Mouse (Mus musculus): ENCODE data around the gene Cdca4. TPM values are rescaled to one million over a fixed set of nuclear protein-coding genes. Genes with fewer than 3 reads are reported as not detected.

Gene Cdca4
- polyA plus RNA-seq (2016; fragmentation: Nextera tagmentation; extraction: Ambion mirVana): 82.0 and 86.0 TPM in 2 replicates

DNA sequence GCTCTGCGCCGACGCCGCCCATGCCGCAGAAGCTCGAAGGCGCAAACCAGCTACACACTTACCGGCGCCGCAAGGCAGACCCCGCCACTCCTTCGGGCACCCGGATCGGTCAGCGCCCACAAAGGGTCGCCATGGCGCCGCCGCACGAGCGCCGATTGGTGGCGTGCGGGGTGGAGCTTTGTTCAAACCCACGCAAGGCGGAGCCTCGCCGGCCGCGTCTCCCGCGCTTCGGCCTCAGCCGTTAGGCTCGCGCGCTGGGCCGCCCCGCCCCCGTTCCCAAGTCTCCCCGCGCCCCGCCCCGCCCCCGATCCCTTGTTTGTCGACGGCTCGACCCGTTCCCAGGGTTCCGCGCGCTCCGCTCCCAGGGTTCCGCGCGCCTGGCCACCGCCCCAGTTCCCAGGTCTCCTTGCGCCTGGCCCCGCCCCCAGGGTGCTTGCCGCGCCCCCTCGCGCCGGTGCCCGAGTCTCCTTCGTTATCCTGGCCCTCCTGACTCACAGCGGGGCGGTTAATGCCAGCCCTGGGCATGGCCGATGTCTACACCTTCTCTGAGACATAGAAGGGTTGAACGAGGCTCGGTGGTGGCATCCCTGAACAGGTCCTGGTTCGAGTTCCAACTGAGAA, at the start of gene Cdca4:
Gene Cdca4, minus strand, starts transcription at position 180 of the 621 bp plus-strand sequence.
- ATAC-seq: peak; percentile 94
- Histone ChIP-seq H3K4me3 (peak within 1 kb of the TSS; percentile 93), H3K9me3 (replicated peaks) (no peaks in the 10 kb centered on the region), H3K27me3 (replicated peaks) (no peaks in the 10 kb centered on the region), H3K36me3 (peaks cover 54% of the 10 kb centered on the region), H3K4me2 (peak within 1 kb of the TSS; percentile 79), H3K4me1 (peaks cover 63% of the 10 kb centered on the region), H3K27ac (peak within 1 kb of the TSS; percentile 93), H3K9ac (peak within 1 kb of the TSS; percentile 97)
- 1% methylated on average over 55 of the region's 72 CpGs for WGBS (ENCODE audit: insufficient replicate concordance)

DNA sequence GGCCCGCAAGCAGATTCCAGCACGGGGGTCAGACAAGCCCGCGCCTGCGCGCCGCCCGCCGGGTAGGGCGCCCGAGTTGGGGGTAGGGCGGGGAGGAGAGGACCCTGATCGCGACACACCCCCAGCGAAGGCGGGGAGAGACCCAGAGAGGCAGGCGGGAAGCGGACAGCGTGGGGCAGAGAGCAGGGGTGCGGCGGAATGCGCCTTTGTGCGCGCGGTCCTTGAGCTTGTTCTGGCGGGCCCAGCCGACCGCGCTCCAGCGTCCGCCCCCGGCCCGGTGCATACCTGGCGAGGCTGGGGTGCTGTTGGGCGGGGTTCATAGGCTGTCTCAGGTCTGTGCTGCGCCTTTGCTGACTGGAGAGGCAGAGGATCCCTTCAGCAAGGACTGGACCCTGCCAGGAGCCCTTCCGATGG, 48.4 kb upstream of the Cdca4 start:
- peak overlapping the region; percentile 59 for H3K4me2 ChIP-seq
- H3K27ac ChIP-seq: no peak overlapping the region
- no peak for ATAC-seq
- no peaks in the 10 kb centered on the region for H3K9me3 ChIP-seq (replicated peaks)
- H3K9ac ChIP-seq: no peak overlapping the region
- H3K27me3 ChIP-seq (replicated peaks): peaks cover 82% of the 10 kb centered on the region
- WGBS (ENCODE audit: insufficient replicate concordance): 2% methylated on average over 35 of the region's 37 CpGs
- H3K4me3 ChIP-seq: peak overlapping the region; percentile 24
- H3K4me1 ChIP-seq: peaks cover 25% of the 10 kb centered on the region
- H3K36me3 ChIP-seq: no peaks in the 10 kb centered on the region

DNA sequence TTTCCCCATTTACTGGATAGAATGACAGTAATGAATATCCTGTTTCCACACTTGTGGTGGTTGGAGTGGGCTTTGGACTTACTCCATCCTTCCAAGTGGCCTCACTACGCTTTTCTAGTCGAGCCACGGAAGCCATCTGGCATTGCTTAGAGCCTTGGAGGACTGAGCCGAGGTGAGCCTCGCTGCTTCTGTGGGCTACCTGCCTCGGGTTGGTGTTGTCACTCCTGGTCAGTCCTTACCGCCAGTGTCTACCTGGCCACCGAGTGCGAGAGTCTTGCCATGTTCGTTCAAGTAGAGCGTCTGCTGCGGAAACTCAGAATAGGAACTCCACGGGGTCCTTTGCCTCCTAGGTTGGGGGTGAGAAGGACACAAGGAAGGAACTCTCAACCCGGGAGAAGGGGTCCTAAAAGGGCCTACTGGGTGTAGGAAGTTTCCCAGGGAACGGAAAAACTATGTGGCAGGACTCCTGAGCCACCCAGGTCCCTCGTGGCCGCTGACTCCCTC, 47.9 kb upstream of the Cdca4 start:
- Histone ChIP-seq H3K27ac (no peak overlapping the region), H3K9ac (no peak overlapping the region), H3K4me3 (peak overlapping the region; percentile 24), H3K27me3 (replicated peaks) (peaks cover 86% of the 10 kb centered on the region), H3K9me3 (replicated peaks) (no peaks in the 10 kb centered on the region), H3K4me1 (peaks cover 25% of the 10 kb centered on the region), H3K4me2 (peak overlapping the region; percentile 59), H3K36me3 (no peaks in the 10 kb centered on the region)
- ATAC-seq: no peak
- 5% methylated on average over 17 of the region's 17 CpGs for WGBS (ENCODE audit: insufficient replicate concordance)

GRCm38 (mm10) chr12:112876332-112877072, 47.3 kb upstream of the Cdca4 start:
- peak overlapping the region; percentile 59 for H3K4me2 ChIP-seq
- peaks cover 93% of the 10 kb centered on the region for H3K27me3 ChIP-seq (replicated peaks)
- WGBS (ENCODE audit: insufficient replicate concordance): 5% methylated on average over 28 of the region's 28 CpGs
- H3K9me3 ChIP-seq (replicated peaks): no peaks in the 10 kb centered on the region
- H3K4me1 ChIP-seq: peaks cover 25% of the 10 kb centered on the region
- no peak overlapping the region for H3K27ac ChIP-seq
- H3K4me3 ChIP-seq: peak overlapping the region; percentile 17
- H3K36me3 ChIP-seq: no peaks in the 10 kb centered on the region
- H3K9ac ChIP-seq: no peak overlapping the region
- peak; percentile 38; the same call in 1 of the 2 replicates for ATAC-seq

GRCm38 (mm10) chr12:112875225-112876013, 46.2 kb upstream of the Cdca4 start:
- Histone ChIP-seq H3K36me3 (no peaks in the 10 kb centered on the region), H3K27ac (no peak overlapping the region), H3K9me3 (replicated peaks) (no peaks in the 10 kb centered on the region), H3K9ac (no peak overlapping the region), H3K4me3 (no peak overlapping the region), H3K4me2 (no peak overlapping the region), H3K27me3 (replicated peaks) (peaks cover 100% of the 10 kb centered on the region), H3K4me1 (peaks cover 29% of the 10 kb centered on the region)
- WGBS (ENCODE audit: insufficient replicate concordance): 22% methylated on average over 16 of the region's 16 CpGs
- ATAC-seq: peak; percentile 25; the same call in 1 of the 2 replicates

- Histone ChIP-seq H3K4me1 (peaks cover 39% of the 10 kb centered on the region), H3K27ac (no peak overlapping the region), H3K4me2 (peak overlapping the region; percentile 26; the same call in 1 of the 2 replicates), H3K4me3 (no peak overlapping the region), H3K9ac (no peak overlapping the region), H3K36me3 (no peaks in the 10 kb centered on the region), H3K9me3 (replicated peaks) (no peaks in the 10 kb centered on the region), H3K27me3 (replicated peaks) (peaks cover 99% of the 10 kb centered on the region)
- whole genome bisulfite sequencing (ENCODE audit: insufficient replicate concordance): 12% methylated on average over 22 of the region's 22 CpGs
- ATAC-seq: no peak
Observed at GRCm38 (mm10) chr12:112874199-112874598, 45.0 kb upstream of the Cdca4 start.

DNA sequence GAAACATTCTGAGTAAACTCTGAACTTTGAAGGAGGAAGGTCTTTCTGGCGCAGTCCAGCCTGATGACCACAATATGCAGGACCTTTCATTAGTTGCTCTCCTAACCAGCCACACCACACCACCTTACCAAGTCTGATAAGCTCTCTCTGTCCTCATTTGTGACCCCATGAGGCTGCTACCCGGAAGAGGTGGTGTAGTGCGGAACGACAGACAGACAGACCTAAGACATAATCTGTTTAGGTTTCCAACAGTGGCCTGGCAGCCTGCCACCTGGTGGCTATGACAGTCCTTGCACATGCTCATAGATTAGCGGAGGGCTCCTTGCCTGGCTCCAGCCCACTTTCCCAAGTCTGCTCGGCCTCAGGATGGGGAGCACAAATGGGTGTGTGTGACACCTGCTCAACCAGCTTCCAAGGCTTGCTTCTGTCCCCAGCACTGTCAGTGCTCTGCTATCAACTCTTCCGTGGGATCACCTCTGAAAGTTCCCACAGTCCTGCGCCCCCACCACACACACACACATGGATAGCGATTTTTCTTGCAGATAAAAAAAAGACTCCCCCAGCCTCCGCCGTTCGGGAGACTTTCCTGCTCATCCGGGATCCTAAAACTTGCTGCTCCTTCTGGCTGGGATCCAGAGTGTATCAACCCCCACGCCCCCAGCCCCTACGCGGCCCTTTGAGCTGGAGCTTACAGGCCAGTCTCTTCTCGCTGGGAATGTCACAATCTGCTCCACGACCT, 44.4 kb upstream of the Cdca4 start:
- H3K27ac ChIP-seq: no peak overlapping the region
- H3K4me1 ChIP-seq: peaks cover 39% of the 10 kb centered on the region
- no peak overlapping the region for H3K4me3 ChIP-seq
- 19% methylated on average over 18 of the region's 18 CpGs for WGBS (ENCODE audit: insufficient replicate concordance)
- peak overlapping the region; percentile 26; the same call in 1 of the 2 replicates for H3K4me2 ChIP-seq
- H3K9me3 ChIP-seq (replicated peaks): no peaks in the 10 kb centered on the region
- ATAC-seq: 0 out of 2 replicates have a peak, but pooled peaks have one; percentile 10
- no peaks in the 10 kb centered on the region for H3K36me3 ChIP-seq
- H3K9ac ChIP-seq: no peak overlapping the region
- peaks cover 99% of the 10 kb centered on the region for H3K27me3 ChIP-seq (replicated peaks)

DNA sequence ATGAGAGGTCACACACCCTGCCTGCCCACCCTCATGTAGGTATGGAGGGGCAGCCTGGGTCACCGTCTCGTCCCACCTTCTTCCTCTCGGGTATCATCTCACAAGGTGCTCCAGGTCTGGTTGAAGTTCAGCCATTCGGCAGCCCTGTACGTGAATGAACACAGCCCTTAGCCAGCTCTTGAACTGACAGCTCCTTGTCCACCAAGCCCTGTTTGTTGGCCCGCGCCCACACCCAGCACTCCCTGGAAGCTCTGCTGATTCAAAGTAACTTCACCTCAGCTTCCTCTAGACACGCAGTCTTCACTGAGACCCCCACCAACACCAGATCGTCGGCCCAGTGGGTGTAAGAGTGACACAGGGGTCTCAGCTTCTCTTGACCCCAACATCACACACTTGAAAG, 43.8 kb upstream of the Cdca4 start:
- no peak overlapping the region for H3K9ac ChIP-seq
- H3K4me1 ChIP-seq: peaks cover 39% of the 10 kb centered on the region
- peaks cover 98% of the 10 kb centered on the region for H3K27me3 ChIP-seq (replicated peaks)
- H3K36me3 ChIP-seq: no peaks in the 10 kb centered on the region
- H3K9me3 ChIP-seq (replicated peaks): no peaks in the 10 kb centered on the region
- no peak overlapping the region for H3K4me2 ChIP-seq
- no peak overlapping the region for H3K27ac ChIP-seq
- ATAC-seq: no peak
- H3K4me3 ChIP-seq: no peak overlapping the region
- 65% methylated on average over 10 of the region's 10 CpGs for WGBS (ENCODE audit: insufficient replicate concordance)

- no peak overlapping the region for H3K4me2 ChIP-seq
- no peak overlapping the region for H3K27ac ChIP-seq
- H3K4me1 ChIP-seq: peaks cover 24% of the 10 kb centered on the region
- ATAC-seq: no peak
- H3K36me3 ChIP-seq: no peaks in the 10 kb centered on the region
- H3K4me3 ChIP-seq: no peak overlapping the region
- H3K27me3 ChIP-seq (replicated peaks): peaks cover 81% of the 10 kb centered on the region
- WGBS (ENCODE audit: insufficient replicate concordance): 67% methylated on average over 2 of the region's 2 CpGs
- no peak overlapping the region for H3K9ac ChIP-seq
- H3K9me3 ChIP-seq (replicated peaks): no peaks in the 10 kb centered on the region
Observed at GRCm38 (mm10) chr12:112871272-112871671, 42.0 kb upstream of the Cdca4 start.

- Histone ChIP-seq H3K9me3 (replicated peaks) (no peaks in the 10 kb centered on the region), H3K27ac (no peak overlapping the region), H3K4me2 (no peak overlapping the region), H3K27me3 (replicated peaks) (peaks cover 79% of the 10 kb centered on the region), H3K4me3 (no peak overlapping the region), H3K36me3 (no peaks in the 10 kb centered on the region), H3K4me1 (peaks cover 19% of the 10 kb centered on the region), H3K9ac (no peak overlapping the region)
- WGBS (ENCODE audit: insufficient replicate concordance): 16% methylated on average over 13 of the region's 13 CpGs
- ATAC-seq: no peak
Observed at GRCm38 (mm10) chr12:112870775-112871174, 41.6 kb upstream of the Cdca4 start.

- WGBS (ENCODE audit: insufficient replicate concordance): 7% methylated on average over 16 of the region's 16 CpGs
- Histone ChIP-seq H3K4me2 (peak overlapping the region; percentile 7; the same call in 1 of the 2 replicates), H3K27ac (no peak overlapping the region), H3K4me1 (peaks cover 19% of the 10 kb centered on the region), H3K4me3 (no peak overlapping the region), H3K36me3 (no peaks in the 10 kb centered on the region), H3K27me3 (replicated peaks) (peaks cover 70% of the 10 kb centered on the region), H3K9me3 (replicated peaks) (no peaks in the 10 kb centered on the region), H3K9ac (no peak overlapping the region)
- ATAC-seq: no peak
Observed at GRCm38 (mm10) chr12:112869783-112870204, 40.6 kb upstream of the Cdca4 start.
